Mouse (Mus musculus): ENCODE data around the gene Tmem273.

The Tmem273 gene

GRCm38 (mm10) chr14:32861656-32862055, 75.9 kb downstream of the Tmem273 start:
- no peak for DNase-seq

GRCm38 (mm10) chr14:32865331-32865730, 79.6 kb downstream of the Tmem273 start:
- no peak for DNase-seq
